Mouse (Mus musculus) liver, embryonic 14.5 days (tissue): ENCODE results near the gene Zbtb4. TPM values are rescaled to one million over a fixed set of nuclear protein-coding genes. Genes with fewer than 3 reads are reported as not detected.

Experiments used
- ATAC-seq: fragments of 200-750 bp; cut with Nextera tagmentation; 2 replicates; pipeline ENCODE4 v1.8.0; 2017; ENCODE audit warnings: moderate number of reproducible peaks, mild to moderate bottlenecking, moderate library complexity; ENCODE audit not compliant: insufficient read depth
- DNase-seq, 3 experiments: peaks; one replicate each; pipeline ENCODE4 v3.0.0-alpha.2; 2012 to 2013; ENCODE audit warnings: low read depth in 3 of 3, low spot score in 3 of 3
- H3K27ac ChIP-seq: fragments of 300-500 bp; sonication (generic); 2 replicates; pipeline ENCODE4 v1.5.1; 2014; ENCODE audit warnings: moderate library complexity, mild to moderate bottlenecking, control low read depth, inconsistent platforms
- H3K27me3 ChIP-seq: fragments of 300-500 bp; sonication (generic); 2 replicates; pipeline ENCODE4 v1.6.1; 2014; ENCODE audit warnings: mild to moderate bottlenecking, low read length, moderate library complexity; ENCODE audit not compliant: control insufficient read depth, insufficient read depth
- H3K36me3 ChIP-seq: fragments of 300-500 bp; sonication (generic); replicated peaks from 2 replicates; pipeline ENCODE4 v1.6.1; 2014; ENCODE audit warnings: low read depth; ENCODE audit not compliant: control insufficient read depth, insufficient read depth
- H3K4me1 ChIP-seq, 2 experiments: fragments of 200-500 bp in 1 of 2; fragments of 300-500 bp in 1 of 2; sonication (generic) in 1 of 2; replicated peaks; 2 replicates each; pipeline ENCODE4 v1.6.1; 2012 to 2014; ENCODE audit warnings: antibody characterized with exemption in 1 of 2, inconsistent platforms in 1 of 2, low read length in 1 of 2; ENCODE audit not compliant: control insufficient read depth in 2 of 2, insufficient read depth in 2 of 2
- H3K4me2 ChIP-seq: fragments of 300-500 bp; sonication (generic); 2 replicates; pipeline ENCODE4 v1.6.1; 2014; ENCODE audit warnings: low read depth, mild to moderate bottlenecking, control low read depth, moderate library complexity
- H3K4me3 ChIP-seq, 2 experiments: fragments of 200-500 bp in 1 of 2; fragments of 300-500 bp in 1 of 2; sonication (generic) in 1 of 2; 2 replicates each; pipeline ENCODE4 v1.5.1; 2012 to 2014; ENCODE audit warnings: low read depth in 2 of 2, low read length in 2 of 2, mild to moderate bottlenecking in 2 of 2, control low read depth in 1 of 2, inconsistent platforms in 1 of 2, moderate library complexity in 1 of 2; ENCODE audit not compliant: insufficient read depth in 1 of 2
- H3K9ac ChIP-seq: fragments of 300-500 bp; sonication (generic); replicated peaks from 2 replicates; pipeline ENCODE4 v1.6.1; 2014; ENCODE audit warnings: mild to moderate bottlenecking, control low read depth, moderate library complexity
- H3K9me3 ChIP-seq: fragments of 300-500 bp; sonication (generic); 2 replicates; pipeline ENCODE4 v1.6.1; 2016; ENCODE audit warnings: low read length, mixed read lengths; ENCODE audit not compliant: control insufficient read depth
- CTCF ChIP-seq: IDR thresholded peaks from 2 replicates; pipeline ENCODE4 v1.5.1; 2016; ENCODE audit warnings: antibody characterized with exemption, low read depth, control low read depth
- EP300 ChIP-seq: IDR thresholded peaks from 2 replicates; pipeline ENCODE4 v1.6.1; 2016; ENCODE audit warnings: antibody characterized with exemption, low read depth
- WGBS: fragments of 180-500 bp; shearing (Covaris S2); extraction: QIAGEN DNeasy Blood & Tissue Kit; methylation state at CpG from one replicate; pipeline ENCODE4 v1.1.7; 2014; ENCODE audit not compliant: insufficient replicate concordance; 5-methylcytosine and 5-hydroxymethylcytosine counted together
- polyA plus RNA-seq, 2 experiments: library from polyadenylated mRNA; depleted of rRNA in 1 of 2; stranded (reverse) in 1 of 2; unstranded in 1 of 2; fragments of >200 nt; fragmentation: Nextera tagmentation in 1 of 2; extraction: Ambion mirVana in 1 of 2; gene quantifications; 2 replicates each; pipeline versions ENCODE4 v1.2.1 to v1.2.3; 2012 to 2014

Zbtb4 gene
- polyA plus RNA-seq, 2 experiments: 0.58 to 1.5 TPM

DNA sequence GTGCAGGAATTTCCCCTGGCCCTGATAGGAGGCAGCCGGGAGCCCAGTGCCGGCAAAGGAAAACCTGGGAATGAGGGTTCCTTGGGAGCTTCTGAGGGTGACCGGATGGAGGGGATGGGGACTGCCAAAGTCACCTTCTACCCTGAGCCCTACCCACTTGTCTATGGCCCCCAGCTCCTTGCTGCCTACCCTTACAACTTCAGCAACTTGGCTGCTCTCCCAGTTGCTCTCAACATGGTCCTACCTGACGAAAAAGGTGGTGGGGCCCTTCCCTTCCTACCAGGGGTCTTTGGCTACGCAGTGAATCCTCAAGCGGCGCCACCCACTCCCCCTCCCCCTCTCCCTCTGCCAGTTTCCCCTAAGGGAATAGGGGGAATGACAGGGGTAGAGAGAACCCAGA is 13.3 kb downstream of the Zbtb4 start:
- H3K4me2 ChIP-seq: no peak overlapping the region
- no peak for ATAC-seq
- no peak overlapping the region for H3K9ac ChIP-seq
- no peaks in the 10 kb centered on the region for H3K36me3 ChIP-seq
- no peak overlapping the region for H3K27ac ChIP-seq
- TF ChIP-seq EP300 (no peak), CTCF (no peak)
- H3K4me3 ChIP-seq: no peak overlapping the region
- no peak for DNase-seq
- H3K27me3 ChIP-seq: peaks cover 14% of the 10 kb centered on the region
- H3K9me3 ChIP-seq: no peaks in the 10 kb centered on the region
- 55% methylated on average over 7 of the region's 7 CpGs for WGBS
- no peaks in the 10 kb centered on the region for H3K4me1 ChIP-seq

- ATAC-seq (no peak), DNase-seq (no peak)
- H3K27me3 ChIP-seq: peaks cover 14% of the 10 kb centered on the region
- H3K4me1 ChIP-seq: peaks cover 11 to 12% of the 10 kb centered on the region in 2 experiments
- no peaks in the 10 kb centered on the region for H3K36me3 ChIP-seq
- TF ChIP-seq EP300 (no peak), CTCF (no peak)
- H3K9ac ChIP-seq: no peak overlapping the region
- 37% methylated on average over 4 of the region's 4 CpGs for WGBS
- no peak overlapping the region for H3K4me2 ChIP-seq
- H3K9me3 ChIP-seq: no peaks in the 10 kb centered on the region
- H3K4me3 ChIP-seq: no peak overlapping the region
- no peak overlapping the region for H3K27ac ChIP-seq
Measured at GRCm38 (mm10) chr11:69781828-69782227, 16.1 kb downstream of the Zbtb4 start.

GRCm38 (mm10) chr11:69784793-69785272 is 19.1 kb downstream of the Zbtb4 start:
- Histone ChIP-seq H3K9ac (peak overlapping the region; percentile 3), H3K4me3 (peak overlapping the region; percentile 35 to 65), H3K27me3 (peaks cover 11% of the 10 kb centered on the region), H3K4me1 (peaks cover 11 to 12% of the 10 kb centered on the region in 2 experiments), H3K9me3 (no peaks in the 10 kb centered on the region), H3K4me2 (peak overlapping the region; percentile 59), H3K36me3 (no peaks in the 10 kb centered on the region), H3K27ac (peak overlapping the region; percentile 28; the same call in 1 of the 2 replicates)
- ATAC-seq (peak; percentile 81), DNase-seq (peak; percentile 57 to 71 (median 67))
- TF ChIP-seq CTCF (no peak), EP300 (peak; percentile 22; the same call in 1 of the 2 replicates)
- 8% methylated on average over 15 of the region's 15 CpGs for WGBS

GRCm38 (mm10) chr11:69787306-69787705 is 21.6 kb downstream of the Zbtb4 start:
- H3K9me3 ChIP-seq: no peaks in the 10 kb centered on the region

DNA sequence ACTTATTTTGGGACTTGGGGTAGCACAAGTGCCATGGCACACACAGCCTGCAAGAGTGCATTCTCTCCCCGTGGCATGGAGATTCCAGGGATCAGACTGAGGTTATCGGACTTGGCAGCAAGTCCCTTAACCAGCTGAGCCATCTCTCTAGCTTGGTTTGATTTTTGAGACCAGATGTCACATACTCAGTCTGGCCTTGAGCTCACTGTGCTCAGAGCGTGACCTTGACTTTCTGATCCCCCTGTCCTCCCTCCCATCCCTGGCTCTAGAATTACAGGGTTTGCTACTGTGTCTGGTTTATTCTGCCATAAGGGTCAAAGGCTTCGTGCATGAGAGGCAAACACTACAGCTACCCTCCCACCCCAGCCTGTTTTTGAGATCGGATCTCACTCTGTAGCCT is 23.7 kb downstream of the Zbtb4 start:
- no peak overlapping the region for H3K4me2 ChIP-seq
- H3K27ac ChIP-seq: no peak overlapping the region
- H3K9me3 ChIP-seq: no peaks in the 10 kb centered on the region
- TF ChIP-seq EP300 (no peak), CTCF (no peak)
- H3K4me1 ChIP-seq: peaks cover 8 to 9% of the 10 kb centered on the region in 2 experiments
- no peaks in the 10 kb centered on the region for H3K36me3 ChIP-seq
- no peaks in the 10 kb centered on the region; the same call in none of the 2 replicates for H3K27me3 ChIP-seq
- ATAC-seq: no peak
- H3K4me3 ChIP-seq: no peak overlapping the region
- H3K9ac ChIP-seq: no peak overlapping the region
- DNase-seq: no peak
- 50% methylated on average over 5 of the region's 5 CpGs for WGBS

More at GRCm38 (mm10) chr11:69787306-69787705, 21.6 kb downstream of the Zbtb4 start:
- no peaks in the 10 kb centered on the region for H3K27me3 ChIP-seq
- no peaks in the 10 kb centered on the region for H3K36me3 ChIP-seq
- H3K4me1 ChIP-seq: peaks cover 11 to 12% of the 10 kb centered on the region in 2 experiments
- DNase-seq (no peak), ATAC-seq (no peak)
- H3K27ac ChIP-seq: no peak overlapping the region
- no peak overlapping the region for H3K9ac ChIP-seq
- WGBS: 61% methylated on average over 5 of the region's 5 CpGs
- H3K4me3 ChIP-seq: no peak overlapping the region
- no peak overlapping the region for H3K4me2 ChIP-seq
- TF ChIP-seq CTCF: no peak
- TF ChIP-seq EP300: no peak
